Mouse (Mus musculus) testis, adult 2 months (tissue): ENCODE measurements around the gene Gm21987.

Experiments used
- CTCF ChIP-seq: fragments of 200-500 bp; IDR thresholded peaks from 2 replicates; pipeline ENCODE4 v1.5.1; 2012; ENCODE audit warnings: low read depth, mild to moderate bottlenecking, inconsistent platforms, low read length, moderate library complexity; ENCODE audit not compliant: control insufficient read depth, insufficient read depth, insufficient replicate concordance
- POLR2A ChIP-seq: fragments of 200-500 bp; IDR thresholded peaks from 2 replicates; pipeline ENCODE4 v1.6.1; 2012; ENCODE audit warnings: low read depth, mild to moderate bottlenecking, inconsistent platforms, low read length, moderate library complexity; ENCODE audit not compliant: control insufficient read depth

DNA sequence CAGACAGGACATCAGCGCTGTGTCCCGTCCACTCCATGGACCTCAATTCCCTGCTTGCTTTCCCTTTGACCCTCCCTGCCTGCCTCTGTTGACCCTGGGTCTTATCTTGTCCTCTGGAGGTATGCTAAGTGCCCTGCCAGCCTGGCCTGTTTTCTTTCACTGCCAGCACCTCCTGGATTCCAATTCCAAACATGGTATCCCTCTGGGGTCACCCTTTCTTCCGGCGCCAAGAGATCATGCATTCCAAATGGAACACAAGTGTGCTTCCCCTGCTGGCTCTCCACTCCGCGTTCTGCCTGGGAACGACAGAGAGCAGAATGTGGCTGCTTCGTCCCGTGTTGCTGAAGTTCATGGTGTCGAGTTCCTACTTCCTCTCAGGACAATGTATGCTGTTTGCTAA is 15.1 kb downstream of the Gm21987 start, which contains the start of gene Popdc2:
- TF ChIP-seq CTCF (no peak), POLR2A (no peak)
